Mouse (Mus musculus) right cerebral cortex, adult 18-20 months (tissue): ENCODE results near the gene Cx3cr1.

Experiments
- DNase-seq: peaks from one replicate; pipeline ENCODE4 v3.0.0; 2022; ENCODE audit warnings: mixed read lengths

Gene Cx3cr1

GRCm38 (mm10) chr9:120081967-120082366 is 12.3 kb upstream of the Cx3cr1 start:
- no peak for DNase-seq

DNA sequence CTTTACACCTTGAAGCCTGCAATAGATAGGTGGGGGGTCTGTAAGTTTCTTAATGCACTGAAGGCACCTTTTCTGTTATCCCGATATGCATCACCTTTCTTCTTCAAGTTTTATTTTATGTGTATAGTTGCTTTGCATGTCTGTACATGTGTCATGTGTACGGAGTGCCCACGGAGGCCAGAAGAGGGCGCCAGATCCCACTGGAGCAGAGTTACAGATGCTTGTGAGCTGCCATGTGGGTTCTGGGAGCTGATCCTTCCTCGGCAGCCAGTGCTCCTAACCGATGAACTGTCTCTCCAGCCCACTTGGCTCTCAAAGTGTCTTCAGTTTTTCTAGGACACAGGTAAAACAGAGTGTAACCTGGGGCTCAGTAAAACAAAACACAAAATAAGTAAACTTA is 11.6 kb upstream of the Cx3cr1 start:
- DNase-seq, result no peak

DNA sequence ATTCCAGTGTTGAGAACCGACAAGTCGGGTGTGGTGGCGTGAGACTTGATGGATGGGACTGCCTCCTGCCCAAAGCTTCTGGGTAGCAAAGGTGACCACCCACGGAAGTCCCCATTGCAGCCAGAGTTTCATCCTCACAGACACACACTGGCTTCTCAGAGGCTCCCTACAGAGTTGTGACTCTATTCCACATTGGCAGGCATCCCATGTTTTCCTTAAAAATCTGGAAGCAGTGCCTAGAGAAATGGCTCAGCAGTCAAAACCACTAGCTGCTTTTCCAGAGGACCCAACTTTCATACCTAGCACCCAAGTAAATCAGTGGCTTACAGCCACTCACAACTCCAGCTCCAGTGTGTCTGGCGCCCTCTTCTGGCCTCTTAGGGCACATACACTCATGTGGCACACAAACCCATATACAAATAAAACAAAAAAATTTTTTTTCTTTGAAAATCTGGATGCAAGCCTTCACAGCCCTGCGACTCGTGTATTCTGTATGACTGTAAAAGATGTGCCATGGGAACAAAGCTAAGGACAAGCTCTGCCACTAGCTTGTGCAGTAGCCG is 10.9 kb upstream of the Cx3cr1 start:
- peak; percentile 49 for DNase-seq

DNA sequence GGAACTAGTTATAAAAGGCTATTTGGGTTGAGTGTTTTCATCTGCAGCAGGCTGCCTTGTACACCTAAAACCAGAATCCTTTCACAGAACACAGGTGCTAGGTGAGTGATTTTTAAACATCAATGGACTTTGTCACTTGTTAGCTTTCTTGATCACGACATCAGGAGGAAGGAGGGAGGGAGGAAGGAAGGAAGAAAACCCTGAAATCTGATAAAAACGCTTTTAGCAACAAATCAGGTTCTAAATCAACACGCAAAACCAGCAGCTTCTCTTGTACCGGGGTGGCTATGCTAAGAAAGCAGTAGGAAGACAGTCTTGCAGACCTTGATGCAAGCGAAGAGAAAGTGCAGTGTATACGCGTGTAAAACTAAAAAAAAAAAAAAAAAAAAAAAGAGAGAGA is 10.2 kb upstream of the Cx3cr1 start:
- no peak for DNase-seq

DNA sequence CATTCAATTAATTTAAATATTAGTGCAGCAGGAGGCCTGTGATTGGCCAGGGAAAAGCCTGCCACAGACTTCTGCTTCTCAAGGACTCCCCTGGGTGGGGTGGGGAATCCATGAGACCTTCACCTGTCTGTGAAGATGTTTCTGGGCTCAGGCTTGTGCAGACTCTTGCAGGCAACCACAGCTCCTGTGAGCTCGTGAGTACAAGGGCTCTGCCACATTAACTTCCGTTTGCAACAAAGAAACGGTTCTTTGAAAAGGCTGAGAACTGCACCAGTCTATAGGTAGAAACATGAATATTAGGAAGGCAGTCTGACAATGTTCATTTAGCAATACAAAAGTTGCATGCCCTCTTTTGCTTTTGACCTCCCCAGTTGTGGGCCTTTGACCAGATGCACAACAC is 8.6 kb upstream of the Cx3cr1 start:
- DNase-seq, result no peak

DNA sequence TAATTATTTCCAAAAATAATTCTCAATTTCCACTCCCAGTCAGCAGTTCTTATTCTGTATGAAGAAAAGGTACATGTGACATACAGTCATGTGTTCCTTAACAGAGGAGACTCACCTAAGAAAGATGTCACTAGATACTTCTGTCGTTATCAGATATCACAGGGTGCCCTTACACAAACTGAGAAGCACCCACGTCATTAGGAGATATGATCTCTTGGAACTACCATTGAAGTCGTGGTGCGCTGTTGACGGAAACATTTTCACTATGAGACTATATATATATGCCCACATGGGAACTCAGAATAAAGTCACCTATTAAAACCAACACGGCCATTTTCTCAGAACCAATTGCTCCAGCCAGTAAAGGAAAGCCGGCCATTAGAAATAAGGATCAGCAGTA is 4.8 kb upstream of the Cx3cr1 start:
- no peak for DNase-seq

DNA sequence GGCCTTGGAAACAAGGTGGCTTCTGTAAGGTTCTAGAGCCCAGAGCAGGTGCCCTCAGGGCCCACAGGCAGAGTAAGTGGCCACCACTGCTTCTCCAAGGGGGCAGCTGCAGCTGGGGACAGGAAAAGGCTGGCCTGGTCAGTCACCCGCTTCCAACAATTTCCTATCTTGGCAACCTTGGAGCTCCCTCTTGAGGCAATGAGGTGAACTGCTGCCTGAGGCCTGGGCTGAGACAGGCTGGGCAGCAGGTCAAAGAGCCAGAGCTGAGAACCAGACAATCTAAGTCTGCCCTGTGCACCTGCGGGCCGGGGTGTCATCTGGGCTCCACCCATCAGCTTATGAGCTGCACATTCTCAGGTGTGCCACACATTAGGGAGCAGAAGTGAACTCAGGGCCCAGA is 3.5 kb upstream of the Cx3cr1 start:
- peak; percentile 49 for DNase-seq

DNA sequence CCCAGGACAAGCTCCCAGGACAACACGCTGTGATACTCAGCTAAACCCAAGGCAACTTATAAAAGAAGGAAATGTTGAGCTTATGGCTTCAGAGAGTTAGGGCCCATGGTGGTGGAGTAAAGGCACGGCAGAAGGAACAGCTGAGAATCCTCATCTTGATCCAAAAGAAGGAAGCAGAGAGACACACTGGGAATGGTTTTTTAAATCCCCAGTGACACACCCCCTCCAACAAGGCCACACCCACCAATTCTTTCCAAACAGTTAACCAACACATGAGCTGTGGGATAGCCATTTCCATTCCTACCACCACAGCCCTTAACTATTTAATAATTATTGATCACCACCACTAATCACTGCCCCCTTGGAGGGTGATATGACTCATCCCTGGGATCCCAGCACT is 1.6 kb upstream of the Cx3cr1 start:
- DNase-seq, result no peak

DNA sequence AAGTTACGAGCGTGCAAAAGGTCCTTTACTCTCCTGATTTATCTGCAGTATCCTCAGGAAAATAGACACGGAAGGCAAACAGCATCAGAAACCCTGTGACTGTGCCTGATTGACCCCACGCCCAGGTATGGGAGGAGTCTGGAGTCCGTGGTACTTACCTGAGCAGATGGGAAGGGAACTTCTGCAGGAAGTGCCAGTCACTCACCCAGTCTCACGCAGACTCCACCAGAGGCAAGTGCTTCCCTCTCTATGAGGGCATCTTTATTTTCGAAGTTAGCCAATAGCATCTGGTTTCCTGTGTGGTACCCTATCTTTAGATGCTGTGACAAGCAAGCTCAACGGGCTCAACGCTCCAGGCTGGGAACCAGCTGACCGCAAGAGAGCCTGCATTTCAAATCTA is 1.6 kb downstream of the Cx3cr1 start:
- no peak for DNase-seq

DNA sequence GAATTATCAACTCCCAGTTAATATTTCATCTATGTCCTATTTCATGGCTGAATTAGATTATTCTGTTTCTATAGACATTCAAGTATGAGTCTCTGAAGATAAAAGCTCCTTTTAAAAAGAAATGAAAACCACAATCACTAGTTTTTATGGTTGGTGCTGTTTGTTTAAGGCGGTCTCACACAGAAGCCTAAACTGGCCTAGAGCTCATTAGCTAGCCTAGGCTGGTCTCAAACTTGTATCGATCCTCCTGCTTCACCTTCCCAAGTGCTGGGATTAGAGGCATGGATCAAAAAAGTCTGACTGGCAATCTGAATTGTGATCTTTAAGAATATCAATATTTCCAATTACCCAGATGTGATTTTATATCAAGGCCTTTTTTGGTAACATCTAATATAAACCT is 2.1 kb downstream of the Cx3cr1 start:
- DNase-seq, result no peak

- no peak for DNase-seq
These were observed 5.4 kb downstream of the Cx3cr1 start for GRCm38 (mm10) chr9:120064317-120064716.

GRCm38 (mm10) chr9:120058730-120059129 is 10.9 kb downstream of the Cx3cr1 start:
- DNase-seq, result no peak

DNA sequence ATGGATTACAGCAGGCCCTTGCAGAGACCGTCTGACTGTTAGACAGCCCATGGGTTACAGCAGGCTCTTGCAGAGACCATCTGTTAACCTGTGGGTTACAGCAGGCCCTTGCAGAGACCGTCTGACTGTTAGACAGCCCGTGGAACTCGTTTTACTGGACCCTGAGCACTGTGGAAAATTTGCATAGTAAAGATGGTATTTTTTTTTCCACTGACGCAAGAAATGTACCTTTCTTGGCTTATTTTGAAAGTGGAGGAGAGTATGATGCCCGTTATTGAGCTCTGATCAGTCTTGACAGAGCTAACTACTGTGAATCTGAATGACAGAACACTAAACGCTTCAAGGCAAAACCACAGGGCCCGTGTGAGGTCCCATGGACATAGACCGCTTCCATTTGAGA is 13.5 kb downstream of the Cx3cr1 start:
- no peak for DNase-seq

- no peak for DNase-seq
These were observed 15.0 kb downstream of the Cx3cr1 start for GRCm38 (mm10) chr9:120054545-120055277.

- DNase-seq, result no peak
These were observed 20.3 kb downstream of the Cx3cr1 start for GRCm38 (mm10) chr9:120049407-120049806.

DNA sequence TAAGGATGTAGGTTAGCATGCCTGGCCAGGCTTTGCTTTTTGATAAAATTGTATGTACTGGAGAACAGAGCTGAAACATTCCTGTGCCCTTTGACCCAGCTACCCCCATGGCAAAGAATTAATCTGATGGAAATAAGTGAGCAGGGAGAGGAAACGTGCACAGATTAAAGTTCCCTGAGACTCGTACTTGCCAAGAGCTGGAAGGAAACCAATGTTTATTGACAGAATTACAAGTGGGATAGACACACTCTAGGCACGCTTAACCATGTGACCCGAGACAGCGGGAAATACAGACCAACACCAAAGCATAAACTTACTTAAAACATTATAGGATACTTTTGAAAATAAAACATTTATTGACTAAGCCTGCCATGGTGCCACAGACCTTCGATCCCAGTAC is 21.2 kb downstream of the Cx3cr1 start:
- DNase-seq, result no peak

DNA sequence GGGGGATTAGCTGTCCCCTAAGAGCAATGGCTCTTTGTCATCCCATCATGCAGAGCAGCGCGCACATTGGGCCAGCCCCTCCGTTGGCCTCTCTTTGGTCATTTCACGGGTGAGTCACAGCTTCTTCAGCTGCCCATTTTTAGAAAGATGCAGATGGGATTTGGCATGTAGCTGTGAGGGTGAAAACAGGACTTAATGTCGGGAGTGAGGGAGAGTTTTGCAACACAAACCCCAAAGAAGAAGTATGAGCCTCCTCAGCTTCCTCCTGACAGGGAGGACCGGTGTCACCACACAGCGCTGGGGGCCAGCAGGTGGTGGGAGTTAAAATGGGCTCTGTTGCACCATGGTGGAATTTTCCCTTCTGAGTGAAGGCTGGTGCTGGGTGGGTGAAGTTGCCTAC is 26.6 kb downstream of the Cx3cr1 start:
- no peak for DNase-seq

- DNase-seq, result no peak
These were observed 32.3 kb downstream of the Cx3cr1 start for GRCm38 (mm10) chr9:120037414-120037813.

DNA sequence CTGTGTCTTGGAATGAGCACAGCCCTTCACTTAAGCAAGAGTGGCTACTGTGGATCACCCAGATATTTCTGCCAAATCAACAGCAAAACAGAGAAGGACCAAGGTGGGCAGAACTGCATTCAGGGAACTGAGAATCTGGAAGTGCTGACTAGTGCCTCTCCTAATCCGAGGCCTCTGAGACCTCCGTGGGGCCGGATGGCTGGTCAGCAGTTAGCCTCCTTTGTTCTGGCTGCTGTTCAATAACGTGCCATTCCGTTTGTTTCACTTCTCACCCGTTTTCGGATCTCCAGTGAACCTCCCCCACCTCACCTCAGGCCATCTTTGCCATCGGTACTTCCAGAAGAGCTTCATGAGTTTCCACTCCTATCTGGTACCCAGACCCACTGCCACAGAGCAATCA is 35.3 kb downstream of the Cx3cr1 start:
- DNase-seq, result no peak

GRCm38 (mm10) chr9:120032710-120033109 is 37.0 kb downstream of the Cx3cr1 start:
- no peak for DNase-seq

DNA sequence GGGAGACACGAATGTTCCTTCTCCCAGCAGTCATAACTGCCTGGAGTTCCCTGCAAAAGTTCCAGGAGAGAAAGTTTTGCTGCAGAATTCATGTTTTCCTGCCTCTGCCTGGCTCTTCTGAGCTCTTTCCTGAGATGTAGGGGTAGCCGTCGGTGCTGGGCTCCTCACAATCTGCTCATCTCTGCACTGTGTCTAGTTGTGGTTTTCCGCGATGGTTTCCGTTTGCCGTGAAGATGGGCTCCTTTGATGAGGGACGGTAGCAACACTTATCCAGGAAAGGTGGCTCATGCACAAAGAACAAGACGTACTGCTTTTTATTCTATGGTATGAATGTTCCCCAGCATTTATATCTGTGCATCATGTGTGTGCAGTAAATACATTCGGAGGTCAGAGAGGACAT is 39.3 kb downstream of the Cx3cr1 start:
- no peak for DNase-seq

- DNase-seq, result no peak
These were observed 39.8 kb downstream of the Cx3cr1 start for GRCm38 (mm10) chr9:120029880-120030279.

GRCm38 (mm10) chr9:120027401-120028151 is 42.1 kb downstream of the Cx3cr1 start:
- DNase-seq, result no peak

GRCm38 (mm10) chr9:120024625-120025024 is 45.1 kb downstream of the Cx3cr1 start:
- no peak for DNase-seq
